13 mouse cellular contexts compared by ENCODE assay signal in genomic region chr1:182679582-182679981, GRCm38 (mm10).
DNase-seq lines count a peak whose midpoint lies in the region; ATAC-seq and TF ChIP-seq lines count a peak whose summit lies in the region.
"Had no signal": no experiment of that assay in that cellular context is flagged by ENCODE, and none has a peak within 500 bp of the region (broad histone marks: within the 10 kb centered on the region; RNA-seq: fewer than 3 reads in every experiment).

No protein-coding gene starts in this region.

- no peak overlapping the region for H3K27ac ChIP-seq in forebrain, postnatal 0 days (ENCODE audit: low read depth, low read length)
- H3K27ac ChIP-seq in forebrain, embryonic 11.5 days (ENCODE audit: low read depth, low read length), result no peak overlapping the region
- H3K27ac ChIP-seq in embryonic facial prominence, embryonic 11.5 days (replicated peaks; ENCODE audit: low read depth, low read length), result no peak overlapping the region
- peak overlapping the region; percentile 81 for H3K27ac ChIP-seq in lung, postnatal 0 days (ENCODE audit: low read length)
- no peak overlapping the region for H3K27ac ChIP-seq in left cerebral cortex, adult 2 months
- H3K27ac ChIP-seq: midbrain, embryonic 13.5 days had no signal

- peak; percentile 10; the same call in 1 of the 2 replicates for ATAC-seq in forebrain, postnatal 0 days
- ATAC-seq in forebrain, embryonic 11.5 days (replicated peaks; ENCODE audit: low FRiP score), result no peak
- ATAC-seq in embryonic facial prominence, embryonic 11.5 days (replicated peaks; ENCODE audit: insufficient number of reproducible peaks, low FRiP score, low TSS enrichment, low read depth), result no peak
- ATAC-seq in lung, postnatal 0 days, result peak; percentile 84
- ATAC-seq: inflammation-experienced regulatory T-cells, adult 6 months had no signal

- intact Hi-C loops in left cerebral cortex, adult 2 months (cut with DNase I), result no loop called here

- TF ChIP-seq CTCF in forebrain, postnatal 0 days (IDR thresholded peaks at IDR 0.05; ENCODE audit: low read depth), result no peak
- no peak for TF ChIP-seq CTCF in lung, postnatal 0 days (IDR thresholded peaks at IDR 0.05)
- TF ChIP-seq CTCF in left cerebral cortex, adult 2 months (IDR thresholded peaks at IDR 0.05), result no peak

- no peaks in the 10 kb centered on the region for H3K36me3 ChIP-seq in forebrain, postnatal 0 days (ENCODE audit: insufficient read depth)
- H3K36me3 ChIP-seq in forebrain, embryonic 11.5 days (ENCODE audit: control insufficient read depth, insufficient read depth, low read length), result no peaks in the 10 kb centered on the region
- no peaks in the 10 kb centered on the region for H3K36me3 ChIP-seq in embryonic facial prominence, embryonic 11.5 days (replicated peaks; ENCODE audit: control insufficient read depth, insufficient read depth, low read depth, low read length)
- no peaks in the 10 kb centered on the region for H3K36me3 ChIP-seq in lung, postnatal 0 days (ENCODE audit: insufficient read depth, low read length)
- H3K36me3 ChIP-seq: midbrain, embryonic 13.5 days had no signal

- no peak for DNase-seq in forebrain, postnatal 0 days
- no peak for DNase-seq in forebrain, embryonic 11.5 days (ENCODE audit: low spot score)
- peak; percentile 51 for DNase-seq in embryonic facial prominence, embryonic 11.5 days (ENCODE audit: low spot score)
- peak; percentile 29 for DNase-seq in kidney, postnatal 10 days
- peak; percentile 92 for DNase-seq in lung, postnatal 0 days (ENCODE audit: low spot score)
- DNase-seq in retina, embryonic 14.5 days (ENCODE audit: low spot score), result no peak
- DNase-seq in B cell, adult 2 months, result no peak
- DNase-seq in left cerebral cortex, adult 2 months (ENCODE audit: extremely low spot score in 1 of 2, low spot score in 2 of 2), result no peak
- DNase-seq: cerebellum, postnatal 14 days; heart, adult 18-20 months had no signal

- H3K9ac ChIP-seq in forebrain, postnatal 0 days, result no peak overlapping the region
- no peak overlapping the region for H3K9ac ChIP-seq in forebrain, embryonic 11.5 days (ENCODE audit: low read length)
- H3K9ac ChIP-seq in embryonic facial prominence, embryonic 11.5 days (replicated peaks; ENCODE audit: low read length), result no peak overlapping the region
- no peak overlapping the region for H3K9ac ChIP-seq in lung, postnatal 0 days (replicated peaks; ENCODE audit: low read depth)
- H3K9ac ChIP-seq: midbrain, embryonic 13.5 days had no signal

- no peaks in the 10 kb centered on the region for H3K4me1 ChIP-seq in forebrain, postnatal 0 days (ENCODE audit: insufficient read depth)
- no peaks in the 10 kb centered on the region for H3K4me1 ChIP-seq in forebrain, embryonic 11.5 days (replicated peaks; ENCODE audit: control insufficient read depth, insufficient read depth, low read length)
- H3K4me1 ChIP-seq in embryonic facial prominence, embryonic 11.5 days (ENCODE audit: control insufficient read depth, insufficient read depth, low read length), result no peaks in the 10 kb centered on the region; the same call in 1 of the 2 replicates
- peaks cover 3% of the 10 kb centered on the region; the same call in 1 of the 2 replicates for H3K4me1 ChIP-seq in lung, postnatal 0 days (ENCODE audit: insufficient read depth, low read depth, low read length)

- no peaks in the 10 kb centered on the region for H3K9me3 ChIP-seq in forebrain, postnatal 0 days (ENCODE audit: low read length)
- no peaks in the 10 kb centered on the region; the same call in 1 of the 2 replicates for H3K9me3 ChIP-seq in forebrain, embryonic 11.5 days (ENCODE audit: control insufficient read depth, low read length)
- no peaks in the 10 kb centered on the region for H3K9me3 ChIP-seq in embryonic facial prominence, embryonic 11.5 days (replicated peaks; ENCODE audit: control insufficient read depth, low read length)
- H3K9me3 ChIP-seq in lung, postnatal 0 days (ENCODE audit: low read length), result no peaks in the 10 kb centered on the region
- H3K9me3 ChIP-seq: midbrain, embryonic 13.5 days had no signal

- peak; percentile 99 for TF ChIP-seq EP300 in lung, postnatal 0 days (IDR thresholded peaks at IDR 0.05)

- no peak overlapping the region for H3K4me3 ChIP-seq in forebrain, postnatal 0 days (ENCODE audit: low read depth, low read length)
- no peak overlapping the region for H3K4me3 ChIP-seq in forebrain, embryonic 11.5 days (ENCODE audit: low read depth, low read length)
- no peak overlapping the region for H3K4me3 ChIP-seq in embryonic facial prominence, embryonic 11.5 days (ENCODE audit: low read depth, low read length)
- H3K4me3 ChIP-seq in lung, postnatal 0 days (ENCODE audit: low read depth, low read length), result no peak overlapping the region
- H3K4me3 ChIP-seq in left cerebral cortex, adult 2 months, result no peak overlapping the region
- H3K4me3 ChIP-seq: erythroblast, embryonic 14.5 days; midbrain, embryonic 13.5 days had no signal

- no peak overlapping the region for H3K4me2 ChIP-seq in forebrain, postnatal 0 days (ENCODE audit: low read depth)
- no peak overlapping the region for H3K4me2 ChIP-seq in forebrain, embryonic 11.5 days (ENCODE audit: low read depth, low read length, severe bottlenecking)
- no peak overlapping the region for H3K4me2 ChIP-seq in embryonic facial prominence, embryonic 11.5 days (ENCODE audit: low read depth, low read length)
- H3K4me2 ChIP-seq in lung, postnatal 0 days (replicated peaks; ENCODE audit: low read depth, low read length), result peak overlapping the region; percentile 27; the same call in 1 of the 2 replicates
- H3K4me2 ChIP-seq: midbrain, embryonic 13.5 days had no signal

- 56% methylated on average over 7 of the region's 7 CpGs for WGBS in forebrain, postnatal 0 days
- WGBS in forebrain, embryonic 11.5 days, result 67% methylated on average over 7 of the region's 7 CpGs
- WGBS in embryonic facial prominence, embryonic 11.5 days, result 55% methylated on average over 7 of the region's 7 CpGs
- WGBS in lung, postnatal 0 days, result 39% methylated on average over 7 of the region's 7 CpGs

- H3K27me3 ChIP-seq in forebrain, postnatal 0 days (ENCODE audit: insufficient read depth, low read length), result no peaks in the 10 kb centered on the region
- no peaks in the 10 kb centered on the region for H3K27me3 ChIP-seq in forebrain, embryonic 11.5 days (ENCODE audit: control insufficient read depth, insufficient read depth, low read length)
- no peaks in the 10 kb centered on the region for H3K27me3 ChIP-seq in embryonic facial prominence, embryonic 11.5 days (ENCODE audit: control insufficient read depth, insufficient read depth, low read length)
- no peaks in the 10 kb centered on the region for H3K27me3 ChIP-seq in lung, postnatal 0 days (replicated peaks; ENCODE audit: insufficient read depth, low read length)
- H3K27me3 ChIP-seq: midbrain, embryonic 13.5 days had no signal

Comparison
In these comparisons a context has a peak if more than half of its experiments do, and no peak if none do; other contexts are left out.
1. ATAC-seq: peak in forebrain, postnatal 0 days (single experiment) and lung, postnatal 0 days (single experiment); none in forebrain, embryonic 11.5 days (single experiment) and embryonic facial prominence, embryonic 11.5 days (single experiment).
2. DNase-seq: peak in embryonic facial prominence, embryonic 11.5 days (single experiment), kidney, postnatal 10 days (single experiment) and lung, postnatal 0 days (single experiment); none in forebrain, postnatal 0 days (single experiment), forebrain, embryonic 11.5 days (single experiment), retina, embryonic 14.5 days (single experiment), B cell, adult 2 months (0 of 2) and left cerebral cortex, adult 2 months (0 of 2).